Mouse (Mus musculus): ENCODE measurements around the gene Uqcr11.

Uqcr11 gene

GRCm38 (mm10) chr10:80376160-80376559 is 30.5 kb downstream of the Uqcr11 start:
- DNase-seq (ENCODE audit: low read depth) = peak; percentile 97

GRCm38 (mm10) chr10:80374063-80374462 is 32.6 kb downstream of the Uqcr11 start:
- peak; percentile 50 for DNase-seq (ENCODE audit: low read depth)

GRCm38 (mm10) chr10:80372706-80373105 is 33.9 kb downstream of the Uqcr11 start:
- DNase-seq (ENCODE audit: low read depth) = no peak

- DNase-seq (ENCODE audit: low read depth) = no peak
Observed at GRCm38 (mm10) chr10:80371983-80372382, 34.6 kb downstream of the Uqcr11 start.

- DNase-seq (ENCODE audit: low read depth) = peak; percentile 48
Observed at GRCm38 (mm10) chr10:80371411-80371966, 35.1 kb downstream of the Uqcr11 start.

GRCm38 (mm10) chr10:80369995-80370747 is 36.5 kb downstream of the Uqcr11 start:
- peak; percentile 46 for DNase-seq (ENCODE audit: low read depth)

- DNase-seq (ENCODE audit: low read depth) = no peak
Observed at GRCm38 (mm10) chr10:80368392-80368791, 38.2 kb downstream of the Uqcr11 start.

- no peak for DNase-seq (ENCODE audit: low read depth)
Observed at GRCm38 (mm10) chr10:80367954-80368353, 38.7 kb downstream of the Uqcr11 start.

GRCm38 (mm10) chr10:80365736-80366135 is 40.9 kb downstream of the Uqcr11 start:
- no peak for DNase-seq (ENCODE audit: low read depth)

- no peak for DNase-seq (ENCODE audit: low read depth)
Observed at GRCm38 (mm10) chr10:80363734-80364133, 42.9 kb downstream of the Uqcr11 start.

GRCm38 (mm10) chr10:80357994-80358639 is 48.5 kb downstream of the Uqcr11 start:
- no peak for DNase-seq (ENCODE audit: low read depth)

GRCm38 (mm10) chr10:80357336-80357735 is 49.3 kb downstream of the Uqcr11 start:
- DNase-seq (ENCODE audit: low read depth) = no peak

- DNase-seq (ENCODE audit: low read depth) = no peak
Observed at GRCm38 (mm10) chr10:80356737-80357136, 49.9 kb downstream of the Uqcr11 start.

GRCm38 (mm10) chr10:80356001-80356682 is 50.5 kb downstream of the Uqcr11 start, which contains the start of gene Plk5:
Plk5 (plus strand) TSS chr10:80356459.
- no peak for DNase-seq (ENCODE audit: low read depth)

- no peak for DNase-seq (ENCODE audit: low read depth)
Observed at GRCm38 (mm10) chr10:80355431-80355830, 51.2 kb downstream of the Uqcr11 start.

Data from naive thymus-derived CD4-positive, alpha-beta T cell, adult 2 months (primary cell).